Mouse (Mus musculus) thymus, postnatal 4 days (tissue): ENCODE measurements around the gene Man1a2.

Experiments used
- DNase-seq: peaks from one replicate; pipeline ENCODE4 v3.0.0; 2021

Gene Man1a2

GRCm38 (mm10) chr3:100561561-100562175 lies 123.6 kb downstream of the Man1a2 start:
- DNase-seq = no peak

GRCm38 (mm10) chr3:100559431-100559830 lies 125.9 kb downstream of the Man1a2 start:
- DNase-seq = no peak

- no peak for DNase-seq
Measured at GRCm38 (mm10) chr3:100558211-100558708, 127.0 kb downstream of the Man1a2 start.

- no peak for DNase-seq
Measured at GRCm38 (mm10) chr3:100554843-100555242, 130.5 kb downstream of the Man1a2 start.

GRCm38 (mm10) chr3:100552171-100552570 lies 133.1 kb downstream of the Man1a2 start:
- DNase-seq = no peak

GRCm38 (mm10) chr3:100547913-100548292 lies 137.4 kb downstream of the Man1a2 start:
- no peak for DNase-seq

GRCm38 (mm10) chr3:100547162-100547912 lies 138.0 kb downstream of the Man1a2 start:
- DNase-seq = no peak

GRCm38 (mm10) chr3:100536686-100537085 lies 148.6 kb downstream of the Man1a2 start:
- no peak for DNase-seq

- DNase-seq = no peak
Measured at GRCm38 (mm10) chr3:100535902-100536301, 149.4 kb downstream of the Man1a2 start.

GRCm38 (mm10) chr3:100535298-100535697 lies 150.0 kb downstream of the Man1a2 start:
- no peak for DNase-seq

- no peak for DNase-seq
Measured at GRCm38 (mm10) chr3:100534394-100534793, 150.9 kb downstream of the Man1a2 start.

- peak; percentile 19 for DNase-seq
Measured at GRCm38 (mm10) chr3:100533429-100533828, 151.9 kb downstream of the Man1a2 start.

- no peak for DNase-seq
Measured at GRCm38 (mm10) chr3:100530919-100531318, 154.4 kb downstream of the Man1a2 start.

- DNase-seq = no peak
Measured at GRCm38 (mm10) chr3:100530244-100530788, 155.0 kb downstream of the Man1a2 start.

GRCm38 (mm10) chr3:100522671-100523070 lies 162.6 kb downstream of the Man1a2 start:
- DNase-seq = no peak

- DNase-seq = no peak
Measured at GRCm38 (mm10) chr3:100521626-100522025, 163.7 kb downstream of the Man1a2 start.

- no peak for DNase-seq
Measured at GRCm38 (mm10) chr3:100515754-100516141, 169.6 kb downstream of the Man1a2 start.

GRCm38 (mm10) chr3:100515093-100515753 lies 170.1 kb downstream of the Man1a2 start:
- no peak for DNase-seq
